Mouse (Mus musculus) A20 (cell line): ENCODE measurements around the gene Zfp260.
A peak's percentile ranks its signal among the peaks of the same experiment; 100 is the strongest.
"Not testable (repeated sequence)": the region's sequence is repeated elsewhere in the genome, so short reads cannot be mapped to it uniquely, and the experiment has no call there.

Source experiments
- DNase-seq: peaks from one replicate; pipeline ENCODE4 v3.0.0-alpha.2; 2011; ENCODE audit warnings: low read depth, low spot score

Gene Zfp260

GRCm38 (mm10) chr7:30094646-30095429 lies at the start of gene Zfp260:
Gene Zfp260, plus strand, starts transcription at chr7:30094777.
- DNase-seq: peak; percentile 93

- no peak for DNase-seq
Observed at GRCm38 (mm10) chr7:30048126-30048525, 46.5 kb upstream of the Zfp260 start.

GRCm38 (mm10) chr7:30050882-30051548 lies 43.6 kb upstream of the Zfp260 start, which contains the start of gene Zfp14:
Gene Zfp14, minus strand, starts transcription at chr7:30051380.
- peak; percentile 93 for DNase-seq

- DNase-seq: no peak
Observed at GRCm38 (mm10) chr7:30053591-30053990, 41.0 kb upstream of the Zfp260 start.

GRCm38 (mm10) chr7:30060341-30060740 lies 34.2 kb upstream of the Zfp260 start:
- DNase-seq: no peak

GRCm38 (mm10) chr7:30062478-30062877 lies 32.1 kb upstream of the Zfp260 start:
- peak; percentile 35 for DNase-seq

- DNase-seq: no peak
Observed at GRCm38 (mm10) chr7:30064622-30065021, 30.0 kb upstream of the Zfp260 start.

GRCm38 (mm10) chr7:30072146-30073028 lies 22.2 kb upstream of the Zfp260 start, which contains the start of gene Zfp82:
Gene Zfp82, minus strand, starts transcription at chr7:30072900.
- peak; percentile 95 for DNase-seq

GRCm38 (mm10) chr7:30086524-30086923 lies 8.1 kb upstream of the Zfp260 start:
- DNase-seq: no peak

- no peak for DNase-seq
Observed at GRCm38 (mm10) chr7:30089405-30089804, 5.2 kb upstream of the Zfp260 start.

GRCm38 (mm10) chr7:30090092-30090969 lies 4.2 kb upstream of the Zfp260 start, which contains the start of the genes Gm26920 and Zfp566:
Gene Gm26920, minus strand, starts transcription at chr7:30090410.
Gene Zfp566, minus strand, starts transcription at chr7:30090527.
- peak; percentile 96 for DNase-seq

- no peak for DNase-seq
Observed at GRCm38 (mm10) chr7:30090970-30091585, 3.5 kb upstream of the Zfp260 start.

GRCm38 (mm10) chr7:30092666-30093065 lies 1.9 kb upstream of the Zfp260 start:
- no peak for DNase-seq

GRCm38 (mm10) chr7:30093918-30094415 lies 610 bp upstream of the Zfp260 start:
- DNase-seq: no peak

GRCm38 (mm10) chr7:30095551-30096125 lies 1.1 kb downstream of the Zfp260 start:
- DNase-seq: peak; percentile 43

- peak; percentile 81 for DNase-seq
Observed at GRCm38 (mm10) chr7:30099297-30099696, 4.7 kb downstream of the Zfp260 start.

- no peak for DNase-seq
Observed at GRCm38 (mm10) chr7:30116076-30116475, 21.5 kb downstream of the Zfp260 start.

- not testable (repeated sequence) for DNase-seq
Observed at GRCm38 (mm10) chr7:30117935-30118334, 23.4 kb downstream of the Zfp260 start.

GRCm38 (mm10) chr7:30121308-30122187 lies 27.0 kb downstream of the Zfp260 start, which contains the start of gene Zfp382:
Gene Zfp382, plus strand, starts transcription at chr7:30121942.
- peak; percentile 93 for DNase-seq
